In genomic region chr5:106783864-106784609, GRCm38 (mm10) we compare ENCODE assay signal across 12 mouse cellular contexts.
DNase-seq lines count a peak whose midpoint lies in the region; ATAC-seq and TF ChIP-seq lines count a peak whose summit lies in the region.
"Had no signal": no experiment of that assay in that cellular context is flagged by ENCODE, and none has a peak within 500 bp of the region (broad histone marks: within the 10 kb centered on the region; RNA-seq: fewer than 3 reads in every experiment).

No protein-coding gene starts in this region.

- TF ChIP-seq EP300 in stomach, postnatal 0 days (optimal IDR thresholded peaks at IDR 0.05): no peak

- H3K27ac ChIP-seq in stomach, embryonic 14.5 days (ENCODE audit: low read length): no peak overlapping the region
- H3K27ac ChIP-seq in stomach, postnatal 0 days (replicated peaks): no peak overlapping the region
- H3K27ac ChIP-seq in forebrain, postnatal 0 days (ENCODE audit: low read depth, low read length): no peak overlapping the region
- H3K27ac ChIP-seq in liver, embryonic 13.5 days: no peak overlapping the region
- H3K27ac ChIP-seq in stomach, embryonic 16.5 days (ENCODE audit: low read length): no peak overlapping the region
- H3K27ac ChIP-seq: heart, adult 2 months had no signal

- no peaks in the 10 kb centered on the region for H3K9me3 ChIP-seq in stomach, embryonic 14.5 days (ENCODE audit: control insufficient read depth, low read depth, low read length)
- H3K9me3 ChIP-seq in stomach, postnatal 0 days (ENCODE audit: control insufficient read depth, low read length): no peaks in the 10 kb centered on the region
- H3K9me3 ChIP-seq in forebrain, postnatal 0 days (ENCODE audit: low read length): no peaks in the 10 kb centered on the region
- H3K9me3 ChIP-seq in liver, embryonic 13.5 days (replicated peaks): no peaks in the 10 kb centered on the region
- peaks cover 3% of the 10 kb centered on the region; the same call in 1 of the 2 replicates for H3K9me3 ChIP-seq in stomach, embryonic 16.5 days (replicated peaks; ENCODE audit: control insufficient read depth, low read length)

- TF ChIP-seq CTCF in stomach, postnatal 0 days (IDR thresholded peaks at IDR 0.05; ENCODE audit: low read depth): no peak
- no peak for TF ChIP-seq CTCF in forebrain, postnatal 0 days (IDR thresholded peaks at IDR 0.05; ENCODE audit: low read depth)

- H3K4me3 ChIP-seq in stomach, embryonic 14.5 days (ENCODE audit: low read depth, low read length): peak overlapping the region; percentile 7; the same call in 1 of the 2 replicates
- H3K4me3 ChIP-seq in stomach, postnatal 0 days (ENCODE audit: low read depth, low read length): no peak overlapping the region
- 0 out of 2 replicates have a peak overlapping the region, but pooled peaks have one; percentile 12 for H3K4me3 ChIP-seq in forebrain, postnatal 0 days (ENCODE audit: low read depth, low read length)
- no peak overlapping the region for H3K4me3 ChIP-seq in liver, embryonic 13.5 days (replicated peaks)
- 0 out of 2 replicates have a peak overlapping the region, but pooled peaks have one; percentile 13 for H3K4me3 ChIP-seq in stomach, embryonic 16.5 days (replicated peaks; ENCODE audit: low read length)
- H3K4me3 ChIP-seq: heart, adult 2 months had no signal

- no peak; the same call in 1 of the 2 replicates for ATAC-seq in stomach, embryonic 14.5 days (ENCODE audit: insufficient number of reproducible peaks, insufficient read depth, low FRiP score, low read depth)
- ATAC-seq in stomach, postnatal 0 days (ENCODE audit: low FRiP score, low TSS enrichment): no peak
- no peak for ATAC-seq in forebrain, postnatal 0 days
- no peak for ATAC-seq in liver, embryonic 13.5 days (ENCODE audit: low read depth)
- no peak for ATAC-seq in stomach, embryonic 16.5 days (ENCODE audit: insufficient read depth, low FRiP score)

- H3K4me2 ChIP-seq in stomach, embryonic 14.5 days (replicated peaks; ENCODE audit: low read depth, low read length): peak overlapping the region; percentile 35
- no peak overlapping the region for H3K4me2 ChIP-seq in stomach, postnatal 0 days (replicated peaks; ENCODE audit: low read depth)
- H3K4me2 ChIP-seq in forebrain, postnatal 0 days (ENCODE audit: low read depth): peak overlapping the region; percentile 35
- peak overlapping the region; percentile 43 for H3K4me2 ChIP-seq in liver, embryonic 13.5 days
- peak overlapping the region; percentile 34 for H3K4me2 ChIP-seq in stomach, embryonic 16.5 days (ENCODE audit: low read depth, low read length)

- DNase-seq in stomach, postnatal 0 days (ENCODE audit: low spot score): no peak
- no peak for DNase-seq in forebrain, postnatal 0 days
- DNase-seq in liver, embryonic 13.5 days: no peak
- no peak for DNase-seq in B cell, adult 2 months
- DNase-seq in gastrocnemius, adult 8-10 months (ENCODE audit: low spot score in 2 of 2): no peak
- DNase-seq in heart, postnatal 25 days (ENCODE audit: low spot score): no peak
- DNase-seq: cerebellum, adult 2 months; heart, adult 2 months; lung, adult 2 months; right cerebral cortex, postnatal 14 days had no signal

- no peaks in the 10 kb centered on the region for H3K27me3 ChIP-seq in stomach, embryonic 14.5 days (ENCODE audit: control insufficient read depth, insufficient read depth, low read length)
- no peaks in the 10 kb centered on the region for H3K27me3 ChIP-seq in stomach, postnatal 0 days (ENCODE audit: control insufficient read depth, insufficient read depth, low read length)
- H3K27me3 ChIP-seq in forebrain, postnatal 0 days (ENCODE audit: insufficient read depth, low read length): no peaks in the 10 kb centered on the region; the same call in 1 of the 2 replicates
- H3K27me3 ChIP-seq in liver, embryonic 13.5 days: peaks cover 4% of the 10 kb centered on the region; the same call in 1 of the 2 replicates
- H3K27me3 ChIP-seq in stomach, embryonic 16.5 days (ENCODE audit: control insufficient read depth, insufficient read depth, low read length): no peaks in the 10 kb centered on the region

- H3K36me3 ChIP-seq in stomach, embryonic 14.5 days (ENCODE audit: control insufficient read depth, insufficient read depth, low read length): no peaks in the 10 kb centered on the region
- no peaks in the 10 kb centered on the region for H3K36me3 ChIP-seq in stomach, postnatal 0 days (ENCODE audit: control insufficient read depth, insufficient read depth, low read length)
- H3K36me3 ChIP-seq in forebrain, postnatal 0 days (ENCODE audit: insufficient read depth): no peaks in the 10 kb centered on the region
- no peaks in the 10 kb centered on the region for H3K36me3 ChIP-seq in liver, embryonic 13.5 days
- H3K36me3 ChIP-seq in stomach, embryonic 16.5 days (ENCODE audit: control insufficient read depth, insufficient read depth, low read length): no peaks in the 10 kb centered on the region

- 14% methylated on average over 11 of the region's 11 CpGs for WGBS in stomach, embryonic 14.5 days
- WGBS in stomach, postnatal 0 days: 18% methylated on average over 11 of the region's 11 CpGs
- WGBS in forebrain, postnatal 0 days: 20% methylated on average over 11 of the region's 11 CpGs
- 13% methylated on average over 11 of the region's 11 CpGs for WGBS in liver, embryonic 13.5 days (ENCODE audit: insufficient replicate concordance)
- WGBS in stomach, embryonic 16.5 days: 14% methylated on average over 11 of the region's 11 CpGs

- H3K9ac ChIP-seq in stomach, embryonic 14.5 days (replicated peaks; ENCODE audit: low read depth, low read length): no peak overlapping the region; the same call in 1 of the 2 replicates
- H3K9ac ChIP-seq in stomach, postnatal 0 days (ENCODE audit: low read length): no peak overlapping the region
- H3K9ac ChIP-seq in forebrain, postnatal 0 days: no peak overlapping the region
- no peak overlapping the region for H3K9ac ChIP-seq in liver, embryonic 13.5 days
- peak overlapping the region; percentile 14; the same call in 1 of the 2 replicates for H3K9ac ChIP-seq in stomach, embryonic 16.5 days (ENCODE audit: low read length)

- 0 out of 2 replicates have a peak, but pooled peaks cover 4% of the 10 kb centered on the region for H3K4me1 ChIP-seq in stomach, embryonic 14.5 days (ENCODE audit: control insufficient read depth, insufficient read depth, low read length)
- H3K4me1 ChIP-seq in stomach, postnatal 0 days (replicated peaks; ENCODE audit: control insufficient read depth, insufficient read depth): no peaks in the 10 kb centered on the region
- no peaks in the 10 kb centered on the region for H3K4me1 ChIP-seq in forebrain, postnatal 0 days (ENCODE audit: insufficient read depth)
- peaks cover 10% of the 10 kb centered on the region; the same call in 1 of the 2 replicates for H3K4me1 ChIP-seq in liver, embryonic 13.5 days (replicated peaks)
- no peaks in the 10 kb centered on the region for H3K4me1 ChIP-seq in stomach, embryonic 16.5 days (ENCODE audit: control insufficient read depth, insufficient read depth, low read length)

- intact Hi-C loops in heart, postnatal 25 days (cut with DNase I): no loop called here

Comparison
In these comparisons a context has a peak if more than half of its experiments do, and no peak if none do; other contexts are left out.
1. H3K4me3 ChIP-seq: peak in stomach, embryonic 14.5 days (single experiment), forebrain, postnatal 0 days (single experiment) and stomach, embryonic 16.5 days (single experiment); none in stomach, postnatal 0 days (single experiment) and liver, embryonic 13.5 days (single experiment).